Comparison of ENCODE assay signal across 14 mouse cellular contexts in genomic region chr14:13812801-13813479, GRCm38 (mm10).
A peak's percentile ranks its signal among the peaks of the same experiment; 100 is the strongest.
DNase-seq lines count a peak whose midpoint lies in the region; ATAC-seq and TF ChIP-seq lines count a peak whose summit lies in the region.
"Had no signal": no experiment of that assay in that cellular context is flagged by ENCODE, and none has a peak within 500 bp of the region (broad histone marks: within the 10 kb centered on the region; RNA-seq: fewer than 3 reads in every experiment).

No protein-coding gene starts in this region.

- WGBS in forebrain, embryonic 13.5 days, result 84% methylated on average over 3 of the region's 3 CpGs
- 90% methylated on average over 3 of the region's 3 CpGs for WGBS in forebrain, embryonic 10.5 days
- 87% methylated on average over 3 of the region's 3 CpGs for WGBS in midbrain, embryonic 14.5 days
- 85% methylated on average over 3 of the region's 3 CpGs for WGBS in kidney, adult 2 months

- no peak overlapping the region for H3K4me3 ChIP-seq in forebrain, embryonic 13.5 days
- H3K4me3 ChIP-seq in forebrain, embryonic 10.5 days, result no peak overlapping the region
- no peak overlapping the region for H3K4me3 ChIP-seq in midbrain, embryonic 14.5 days (replicated peaks; ENCODE audit: low read depth, low read length)
- no peak overlapping the region for H3K4me3 ChIP-seq in kidney, adult 2 months (ENCODE audit: insufficient read depth, low read depth, low read length)
- H3K4me3 ChIP-seq: liver, embryonic 13.5 days had no signal

- H3K9me3 ChIP-seq in forebrain, embryonic 13.5 days (replicated peaks), result no peaks in the 10 kb centered on the region
- no peaks in the 10 kb centered on the region for H3K9me3 ChIP-seq in forebrain, embryonic 10.5 days
- no peaks in the 10 kb centered on the region for H3K9me3 ChIP-seq in midbrain, embryonic 14.5 days (ENCODE audit: control insufficient read depth, low read length)
- H3K9me3 ChIP-seq: liver, embryonic 13.5 days had no signal

- ATAC-seq in forebrain, embryonic 13.5 days, result peak; percentile 82
- peak; percentile 60; the same call in 1 of the 2 replicates for ATAC-seq in midbrain, embryonic 14.5 days (ENCODE audit: low FRiP score, low TSS enrichment)

- H3K27me3 ChIP-seq in forebrain, embryonic 13.5 days, result no peaks in the 10 kb centered on the region
- H3K27me3 ChIP-seq in forebrain, embryonic 10.5 days (ENCODE audit: poor library complexity, severe bottlenecking), result no peaks in the 10 kb centered on the region
- H3K27me3 ChIP-seq in midbrain, embryonic 14.5 days (ENCODE audit: control insufficient read depth, insufficient read depth, low read length), result no peaks in the 10 kb centered on the region
- H3K27me3 ChIP-seq in kidney, adult 2 months (replicated peaks; ENCODE audit: control insufficient read depth, insufficient read depth, low read length), result no peaks in the 10 kb centered on the region
- H3K27me3 ChIP-seq: liver, embryonic 13.5 days had no signal

- no peak for TF ChIP-seq CTCF in kidney, adult 2 months (conservative IDR thresholded peaks at IDR 0.05; ENCODE audit: insufficient read depth, insufficient read length, low read depth, low read length)

- H3K4me2 ChIP-seq in forebrain, embryonic 13.5 days, result no peak overlapping the region
- H3K4me2 ChIP-seq in midbrain, embryonic 14.5 days (ENCODE audit: low read length), result no peak overlapping the region
- H3K4me2 ChIP-seq: liver, embryonic 13.5 days had no signal

- H3K27ac ChIP-seq in forebrain, embryonic 13.5 days, result no peak overlapping the region
- no peak overlapping the region for H3K27ac ChIP-seq in forebrain, embryonic 10.5 days
- H3K27ac ChIP-seq in midbrain, embryonic 14.5 days (replicated peaks; ENCODE audit: low read depth, low read length), result no peak overlapping the region
- no peak overlapping the region for H3K27ac ChIP-seq in kidney, adult 2 months (ENCODE audit: insufficient read depth, low read depth, low read length)
- H3K27ac ChIP-seq: liver, embryonic 13.5 days had no signal

- no peaks in the 10 kb centered on the region for H3K4me1 ChIP-seq in forebrain, embryonic 13.5 days
- H3K4me1 ChIP-seq in forebrain, embryonic 10.5 days, result no peaks in the 10 kb centered on the region
- no peaks in the 10 kb centered on the region for H3K4me1 ChIP-seq in midbrain, embryonic 14.5 days (ENCODE audit: control insufficient read depth, insufficient read depth, low read length)
- no peaks in the 10 kb centered on the region for H3K4me1 ChIP-seq in kidney, adult 2 months (ENCODE audit: control insufficient read depth, insufficient read depth, low read length)
- H3K4me1 ChIP-seq: liver, embryonic 13.5 days had no signal

- DNase-seq in forebrain, embryonic 10.5 days (ENCODE audit: extremely low spot score, low spot score), result no peak
- DNase-seq in Muller cell, postnatal 12 days (ENCODE audit: inconsistent ontology term), result peak; percentile 29
- peak; percentile 18 for DNase-seq in forelimb bud, embryonic 11.5 days (ENCODE audit: low read depth, low spot score)
- DNase-seq in midbrain, embryonic 14.5 days, result peak; percentile 7
- no peak for DNase-seq in ovary, postnatal 14 days (ENCODE audit: low spot score)
- DNase-seq in adipocyte (ENCODE audit: low spot score), result no peak
- no peak for DNase-seq in kidney, adult 2 months
- DNase-seq: adrenal gland, postnatal 36 days; B cell, adult 2 months; cerebellum, adult 8-10 months; gastrocnemius, postnatal 14 days; kidney, adult 8-10 months; liver, embryonic 13.5 days had no signal

- no peak overlapping the region for H3K9ac ChIP-seq in forebrain, embryonic 13.5 days
- H3K9ac ChIP-seq in midbrain, embryonic 14.5 days (replicated peaks; ENCODE audit: low read length), result no peak overlapping the region
- H3K9ac ChIP-seq: liver, embryonic 13.5 days had no signal

- H3K36me3 ChIP-seq in forebrain, embryonic 13.5 days (ENCODE audit: poor library complexity, severe bottlenecking), result no peaks in the 10 kb centered on the region
- H3K36me3 ChIP-seq in forebrain, embryonic 10.5 days (replicated peaks), result no peaks in the 10 kb centered on the region
- no peaks in the 10 kb centered on the region for H3K36me3 ChIP-seq in midbrain, embryonic 14.5 days (ENCODE audit: control insufficient read depth, insufficient read depth, low read length)
- H3K36me3 ChIP-seq in kidney, adult 2 months (ENCODE audit: control insufficient read depth, insufficient read depth, low read length), result no peaks in the 10 kb centered on the region
- H3K36me3 ChIP-seq: liver, embryonic 13.5 days had no signal

- TF ChIP-seq POLR2A in kidney, adult 2 months (IDR thresholded peaks at IDR 0.05; ENCODE audit: low read depth, low read length), result no peak

Comparison
In these comparisons a context has a peak if more than half of its experiments do, and no peak if none do; other contexts are left out.
1. DNase-seq: peak in Muller cell, postnatal 12 days (single experiment), forelimb bud, embryonic 11.5 days (single experiment) and midbrain, embryonic 14.5 days (single experiment); none in forebrain, embryonic 10.5 days (single experiment), ovary, postnatal 14 days (single experiment), adipocyte (single experiment) and kidney, adult 2 months (single experiment).